8 mouse cellular contexts compared by ENCODE assay signal in the genomic region with DNA sequence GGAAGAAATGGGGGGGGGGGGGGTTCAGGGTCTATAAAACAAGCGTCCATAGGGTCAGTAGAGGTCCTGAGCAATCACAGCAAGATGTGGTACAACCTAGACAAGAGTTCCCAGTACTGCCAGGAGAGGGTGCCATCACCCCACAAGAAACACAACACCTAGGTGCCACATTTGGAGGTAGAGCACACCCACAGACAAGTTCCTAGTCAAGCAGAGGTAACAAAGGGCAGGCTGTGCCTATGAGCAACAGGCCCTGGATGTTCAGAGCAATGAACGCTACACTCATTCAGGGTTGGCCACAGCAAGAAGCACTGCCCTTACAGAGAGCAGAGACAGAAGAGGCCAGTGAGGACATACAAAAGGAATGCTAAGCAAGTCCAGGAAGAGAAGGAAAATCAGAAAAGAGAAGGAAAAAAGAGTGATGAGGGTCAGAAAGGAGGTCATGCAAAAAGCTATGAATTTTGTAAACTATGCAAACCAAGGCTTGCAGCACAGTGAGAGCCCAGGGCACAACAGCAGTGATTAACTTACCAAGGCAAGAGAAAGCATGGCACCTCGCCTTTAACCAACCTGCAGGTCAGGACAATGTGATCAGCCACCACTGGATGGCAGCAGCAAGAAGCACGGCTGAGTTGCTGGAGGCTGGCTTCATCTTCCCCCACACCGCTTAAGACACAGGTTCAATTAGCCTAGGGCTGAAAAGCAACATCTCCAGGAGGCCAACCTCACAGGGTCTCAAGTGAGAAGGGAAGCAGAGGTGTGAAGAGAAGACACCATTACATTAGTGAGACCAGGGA. TPM values are rescaled to one million over a fixed set of nuclear protein-coding genes. Genes with fewer than 3 reads are reported as not detected.
DNase-seq lines count a peak whose midpoint lies in the region; ATAC-seq lines count a peak whose summit lies in the region.

No protein-coding gene starts in this region.

- H3K27ac ChIP-seq in midbrain, embryonic 10.5 days (replicated peaks), result no peak overlapping the region

- peak; percentile 87 for ATAC-seq in inflammation-experienced regulatory T-cells, adult 6 months

- DNase-seq in ZHBTc4 (ENCODE audit: low read depth, low spot score), result peak; percentile 79
- peak; percentile 79 to 82 for DNase-seq in cerebellum, postnatal 36 days
- DNase-seq in gastrocnemius, adult 8-10 months (ENCODE audit: low spot score in 2 of 2), result peak; percentile 40 to 49
- peak; percentile 25 to 67 for DNase-seq in left cerebral cortex, adult 9 months (ENCODE audit: low spot score in 2 of 2)
- peak; percentile 51 for DNase-seq in midbrain, embryonic 10.5 days (ENCODE audit: low spot score)
- peak; percentile 40 to 42 for DNase-seq in right cerebral cortex, postnatal 36 days (ENCODE audit: low spot score in 2 of 2)
- peak; percentile 35 for DNase-seq in yolk sac, embryonic 10.5 days (ENCODE audit: low spot score)

- no peak overlapping the region for H3K4me3 ChIP-seq in midbrain, embryonic 10.5 days

- H3K9me3 ChIP-seq in midbrain, embryonic 10.5 days (replicated peaks), result peaks cover 3% of the 10 kb centered on the region; the same call in 1 of the 2 replicates

- whole genome bisulfite sequencing in midbrain, embryonic 10.5 days, result 39% methylated on average over 5 of the region's 5 CpGs

- peaks cover 18% of the 10 kb centered on the region for H3K4me1 ChIP-seq in midbrain, embryonic 10.5 days

- no peaks in the 10 kb centered on the region for H3K27me3 ChIP-seq in midbrain, embryonic 10.5 days (ENCODE audit: low read depth, poor library complexity, severe bottlenecking)

- H3K36me3 ChIP-seq in midbrain, embryonic 10.5 days, result peaks cover 100% of the 10 kb centered on the region

RNA-seq across cellular contexts. Expression of a gene that starts 59.4 kb away (rescaled TPM):
- 1 to 10 TPM; 7.2 to 9.6 (median 8.8) TPM for total RNA-seq in gastrocnemius, adult 8-10 months (2022)
- 1 to 10 TPM; 4.3 to 7.2 (median 5.0) TPM for polyA plus RNA-seq in inflammation-experienced regulatory T-cells, adult 6 months (2017; shearing (Covaris generic))
- 3.5 and 4.0 TPM in 2 replicates for polyA plus RNA-seq in midbrain, embryonic 10.5 days (2016; fragmentation: Nextera tagmentation; extraction: Ambion mirVana)
